Mouse (Mus musculus): ENCODE measurements around the gene Wbp2nl. TPM values are rescaled to one million over a fixed set of nuclear protein-coding genes. Genes with fewer than 3 reads are reported as not detected.

Gene Wbp2nl
- total RNA-seq, 2 experiments from 2014 or later: 0.25 TPM; not detected in 1

DNA sequence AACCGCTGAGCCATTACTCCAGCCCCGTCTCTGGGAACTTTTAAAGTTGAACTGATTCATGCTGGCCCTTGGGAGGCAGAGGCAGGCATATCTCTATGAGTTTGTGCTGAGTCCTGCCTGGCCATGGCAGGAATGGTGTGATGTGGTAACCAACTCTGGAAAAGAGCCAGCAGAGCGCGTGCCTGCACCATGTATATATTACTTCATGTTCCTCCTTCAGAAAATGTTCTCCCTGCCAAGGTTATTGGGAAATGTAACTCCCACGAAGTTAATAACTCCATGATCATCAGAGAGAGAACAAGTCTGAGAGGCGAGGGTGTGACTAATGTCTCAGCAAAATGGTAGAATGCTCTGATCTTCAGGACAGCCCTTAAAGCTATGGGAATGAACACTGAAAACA is 19.1 kb downstream of the Wbp2nl start:
- DNase-seq (ENCODE audit: low spot score in 2 of 2): no peak

DNA sequence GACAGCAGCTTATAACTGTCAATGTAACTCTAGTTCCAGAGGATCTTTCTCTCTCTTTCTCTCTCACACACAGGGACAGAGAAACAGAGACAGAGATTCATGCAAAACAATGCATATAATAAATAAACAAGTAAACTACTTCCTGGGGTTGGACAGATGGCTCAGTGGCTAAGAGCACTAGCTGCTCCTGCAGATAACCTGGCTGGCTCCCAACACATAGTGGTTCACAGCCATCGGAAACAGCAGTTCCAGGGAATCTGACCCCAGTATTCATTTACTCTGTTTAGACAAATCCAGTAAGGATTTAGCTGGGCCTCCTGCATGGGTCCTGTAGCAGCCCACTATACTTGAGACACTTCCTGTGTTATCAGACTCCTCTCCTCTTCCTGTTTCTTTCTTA is 20.9 kb downstream of the Wbp2nl start:
- no peak for DNase-seq (ENCODE audit: low spot score in 2 of 2)

DNA sequence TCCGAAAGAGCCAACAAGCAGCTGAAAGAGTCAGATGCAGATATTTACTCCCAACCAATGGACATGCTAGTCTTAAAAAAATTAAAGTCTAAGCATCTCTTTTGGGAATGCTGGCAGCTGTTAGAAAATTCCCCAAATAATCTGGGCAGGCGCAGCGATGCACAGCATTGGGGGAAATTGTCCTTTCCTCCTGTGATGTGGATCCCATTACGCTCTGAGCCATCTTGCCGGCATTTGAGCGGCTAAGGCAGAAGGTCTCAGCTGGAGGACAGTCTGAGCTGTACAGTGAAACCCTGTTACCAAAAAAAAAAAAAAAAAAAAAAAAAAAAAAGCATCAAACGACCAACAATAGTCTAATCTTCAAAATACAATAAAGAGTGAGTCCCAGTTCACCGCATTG is 23.4 kb downstream of the Wbp2nl start:
- DNase-seq (ENCODE audit: low spot score in 2 of 2): no peak

DNA sequence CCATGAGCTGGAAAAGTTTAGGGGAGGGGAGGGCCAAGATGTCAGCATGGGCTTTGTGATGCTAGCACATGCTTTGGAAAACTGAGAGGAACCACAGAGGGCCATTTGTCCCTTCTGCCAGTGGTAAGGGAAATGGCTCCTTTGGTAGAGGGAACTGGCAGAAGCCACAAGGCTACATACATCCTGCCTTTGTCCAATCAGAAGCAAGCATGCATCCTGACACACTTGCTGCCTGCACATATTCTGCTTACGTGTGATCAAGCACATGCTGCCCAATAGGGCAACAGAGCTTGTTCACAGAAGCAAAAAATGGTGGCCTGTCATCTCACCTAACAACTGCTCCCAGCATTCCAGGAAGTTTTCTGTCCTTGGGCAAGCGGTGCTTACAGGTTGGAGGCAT is 26.6 kb downstream of the Wbp2nl start:
- DNase-seq (ENCODE audit: low spot score in 2 of 2): no peak

DNA sequence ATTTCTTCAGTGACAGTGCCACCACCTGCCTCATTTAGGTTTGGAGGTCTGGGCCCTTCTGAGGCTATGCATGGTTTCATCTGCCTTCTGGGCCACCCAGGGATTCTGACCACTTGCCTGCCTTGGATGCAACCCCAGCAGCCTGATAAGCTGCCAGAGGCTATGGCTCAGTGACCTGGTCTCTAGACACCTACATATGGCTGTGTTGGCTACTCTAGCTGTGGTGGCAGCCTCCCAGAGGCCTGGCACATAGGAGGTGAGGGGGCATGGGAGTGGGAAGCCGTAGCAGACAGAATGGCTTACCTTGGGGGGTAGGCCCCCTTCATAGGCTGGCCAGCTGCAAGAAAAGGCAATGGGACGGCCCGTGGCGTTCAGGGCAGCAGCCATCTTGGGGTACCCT is 36.4 kb downstream of the Wbp2nl start:
- DNase-seq (ENCODE audit: low spot score in 2 of 2): no peak

DNA sequence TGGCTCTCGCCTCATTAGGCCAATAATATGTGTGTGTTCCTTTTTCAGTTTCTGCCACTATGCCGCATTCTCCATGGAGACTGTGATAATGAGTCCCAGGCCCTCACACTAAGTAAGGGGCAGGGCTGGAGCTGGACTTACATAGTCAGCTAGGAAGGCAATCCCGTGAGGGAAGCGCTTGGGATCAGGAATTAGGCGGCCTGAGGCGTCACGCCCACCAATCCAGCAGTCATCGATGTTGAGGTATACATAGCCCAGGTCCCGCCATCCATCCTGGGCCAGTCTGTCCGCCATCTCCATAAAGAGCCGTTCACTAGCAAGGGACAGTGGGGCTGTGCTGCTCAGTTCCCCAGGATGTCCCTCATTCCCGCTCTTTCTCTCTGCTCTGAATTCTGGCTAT is 37.9 kb downstream of the Wbp2nl start:
- DNase-seq (ENCODE audit: low spot score in 2 of 2): no peak

DNA sequence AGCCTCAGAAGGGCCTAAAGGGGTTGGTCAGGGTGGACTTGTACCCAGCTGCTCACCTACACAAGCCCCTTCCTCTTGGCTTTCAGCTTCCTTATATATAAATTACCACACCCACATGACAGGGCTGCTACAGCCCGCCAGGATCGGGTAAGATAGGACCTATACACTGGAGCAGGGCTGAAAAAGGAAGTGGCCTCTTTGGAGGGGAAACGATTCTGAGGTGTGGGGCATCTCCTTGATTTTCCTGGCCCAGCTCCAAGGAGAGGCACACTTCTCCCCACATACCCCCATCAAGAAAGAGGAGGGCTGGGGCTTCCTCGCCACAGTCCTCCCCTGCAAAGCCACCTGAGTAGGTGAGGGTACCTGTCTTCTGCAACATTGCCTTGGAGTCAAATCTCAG is 39.1 kb downstream of the Wbp2nl start:
- DNase-seq (ENCODE audit: low spot score in 2 of 2): no peak

DNA sequence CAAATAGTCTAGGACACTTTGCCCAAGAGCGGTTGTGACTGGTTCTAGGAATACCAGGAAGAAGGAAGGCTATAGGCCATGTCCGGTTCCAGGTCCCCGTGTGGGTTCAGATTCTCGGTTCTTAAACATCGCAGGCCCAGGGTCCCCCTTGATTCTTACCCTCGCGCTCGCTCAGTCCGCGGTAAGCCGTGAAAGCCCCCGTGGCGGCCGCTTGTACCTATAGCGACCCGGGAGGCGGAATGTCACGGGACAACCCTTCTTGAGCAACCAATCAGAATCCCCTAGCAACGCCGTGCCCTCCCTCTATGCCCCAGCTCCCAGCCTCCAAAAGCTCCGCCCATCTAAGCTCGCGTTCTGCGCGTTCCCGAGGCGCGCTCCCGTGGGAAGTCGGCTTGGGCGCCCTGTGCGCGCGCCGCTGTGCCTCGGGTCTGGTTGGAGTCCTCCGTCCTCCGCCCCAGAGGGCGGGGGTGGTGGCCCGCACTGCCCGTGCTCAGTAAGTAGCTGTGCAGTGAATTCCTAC is 39.9 kb downstream of the Wbp2nl start, which contains the start of the genes Naga, Pheta2 and Smdt1:
Naga (minus strand) TSS at position 333 of the 520 bp plus-strand sequence.
Pheta2 (plus strand) TSS at position 350 of the 520 bp plus-strand sequence.
Smdt1 (plus strand) TSS at position 367 of the 520 bp plus-strand sequence.
- peak; percentile 95 to 97 for DNase-seq (ENCODE audit: low spot score in 2 of 2)

DNA sequence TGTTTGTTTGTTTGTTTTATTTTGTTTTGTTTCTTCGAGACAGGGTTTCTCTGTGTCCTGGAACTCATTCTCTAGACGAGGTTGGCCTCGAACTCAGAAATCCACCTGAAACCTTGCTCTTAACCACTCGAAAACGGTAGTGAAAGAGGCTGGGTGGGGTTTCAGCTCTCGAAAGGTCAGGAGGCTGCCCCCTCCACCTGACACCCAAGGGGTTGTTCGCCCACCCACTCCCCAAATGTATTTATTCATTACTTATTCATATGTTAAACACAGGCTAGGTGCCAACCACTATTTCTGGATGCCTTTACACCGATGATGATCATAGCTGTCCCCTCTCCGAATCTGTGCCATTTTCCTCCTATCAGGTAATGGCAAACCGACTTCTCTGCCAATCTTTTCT is 40.4 kb downstream of the Wbp2nl start:
- DNase-seq (ENCODE audit: low spot score in 2 of 2): no peak

DNA sequence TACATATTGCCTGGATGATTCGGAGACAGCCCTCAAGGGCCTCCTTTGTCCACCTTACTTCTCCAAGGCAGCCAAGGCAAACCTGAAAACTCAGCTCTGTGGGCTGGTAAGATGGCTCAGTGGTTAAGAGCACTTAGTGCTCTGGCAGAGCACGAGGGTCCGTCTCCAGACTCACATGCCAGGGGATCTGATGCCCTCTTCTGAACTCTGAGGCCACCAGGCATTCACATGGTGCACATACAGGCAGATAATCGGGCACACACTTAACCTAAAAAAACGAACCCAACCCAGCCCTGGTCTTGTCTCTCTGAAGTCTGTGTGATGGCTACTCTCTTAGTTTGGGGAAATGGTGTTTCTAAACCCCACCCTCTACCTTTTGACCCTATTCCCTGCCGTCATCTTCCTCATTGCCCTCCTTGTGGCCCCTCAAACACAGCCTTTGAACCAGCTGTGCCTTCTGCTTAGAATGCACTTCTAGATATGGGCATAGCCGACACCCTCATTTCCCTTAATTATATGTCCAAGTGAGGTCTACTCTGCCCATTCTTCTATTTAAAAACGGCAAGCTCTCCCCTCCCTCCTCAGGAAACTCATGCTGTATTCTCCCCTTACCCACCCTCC is 41.0 kb downstream of the Wbp2nl start:
- DNase-seq (ENCODE audit: low spot score in 2 of 2): no peak

DNA sequence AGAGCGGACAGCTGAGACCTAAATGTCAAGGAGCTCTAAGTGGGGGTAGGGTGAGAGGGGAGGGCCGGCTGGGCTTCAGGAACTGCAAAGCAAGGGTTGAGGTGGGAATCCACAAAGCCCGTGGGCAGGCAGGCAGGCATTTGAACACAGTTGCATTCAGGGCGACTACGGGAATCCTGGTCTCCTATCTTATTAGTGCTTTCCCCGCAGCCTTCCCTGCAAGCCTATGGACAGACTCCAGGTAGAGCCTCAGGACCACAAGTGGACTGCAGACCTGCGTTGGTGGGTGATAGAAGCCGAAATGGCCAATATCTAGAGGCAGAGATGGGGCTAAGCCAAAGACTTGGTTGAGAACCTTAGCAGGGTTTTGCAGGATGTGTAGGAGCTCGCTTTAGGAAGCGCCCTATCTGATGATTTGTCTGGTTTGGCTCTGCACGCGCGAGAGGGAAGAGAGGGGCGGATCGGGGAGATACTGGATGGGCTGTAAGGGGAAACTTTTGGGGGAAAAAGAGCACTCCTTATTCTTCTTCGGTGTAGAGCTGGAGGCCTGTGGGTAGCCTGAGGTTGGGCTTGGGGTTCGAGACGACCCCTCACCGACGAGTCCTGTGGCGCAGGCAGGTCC is 41.8 kb downstream of the Wbp2nl start:
- DNase-seq (ENCODE audit: low spot score in 2 of 2): no peak

DNA sequence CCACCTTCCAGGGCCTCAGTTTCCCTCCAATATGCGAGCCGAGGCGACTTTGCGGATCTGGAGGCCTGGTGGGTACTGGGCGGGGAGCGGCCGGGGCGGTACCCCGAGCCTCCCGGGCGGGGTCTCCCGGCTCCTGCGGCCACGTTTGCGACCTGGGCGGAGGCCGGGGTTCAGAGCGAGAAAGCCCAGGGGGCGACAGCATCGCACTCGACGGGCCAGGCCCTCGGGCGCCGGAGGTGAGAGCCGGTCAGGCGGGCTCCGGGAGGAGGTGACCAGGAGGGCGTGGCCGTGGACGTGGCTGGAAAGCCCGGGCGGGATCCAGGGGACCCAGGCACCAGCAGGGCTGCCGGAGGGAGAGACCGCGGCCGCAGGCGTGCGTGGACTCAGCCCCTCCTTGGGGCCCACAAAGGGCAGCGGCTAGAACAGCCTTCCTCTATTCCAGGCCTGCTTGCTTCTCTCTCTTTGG is 42.3 kb downstream of the Wbp2nl start:
- no peak for DNase-seq (ENCODE audit: low spot score in 2 of 2)

DNA sequence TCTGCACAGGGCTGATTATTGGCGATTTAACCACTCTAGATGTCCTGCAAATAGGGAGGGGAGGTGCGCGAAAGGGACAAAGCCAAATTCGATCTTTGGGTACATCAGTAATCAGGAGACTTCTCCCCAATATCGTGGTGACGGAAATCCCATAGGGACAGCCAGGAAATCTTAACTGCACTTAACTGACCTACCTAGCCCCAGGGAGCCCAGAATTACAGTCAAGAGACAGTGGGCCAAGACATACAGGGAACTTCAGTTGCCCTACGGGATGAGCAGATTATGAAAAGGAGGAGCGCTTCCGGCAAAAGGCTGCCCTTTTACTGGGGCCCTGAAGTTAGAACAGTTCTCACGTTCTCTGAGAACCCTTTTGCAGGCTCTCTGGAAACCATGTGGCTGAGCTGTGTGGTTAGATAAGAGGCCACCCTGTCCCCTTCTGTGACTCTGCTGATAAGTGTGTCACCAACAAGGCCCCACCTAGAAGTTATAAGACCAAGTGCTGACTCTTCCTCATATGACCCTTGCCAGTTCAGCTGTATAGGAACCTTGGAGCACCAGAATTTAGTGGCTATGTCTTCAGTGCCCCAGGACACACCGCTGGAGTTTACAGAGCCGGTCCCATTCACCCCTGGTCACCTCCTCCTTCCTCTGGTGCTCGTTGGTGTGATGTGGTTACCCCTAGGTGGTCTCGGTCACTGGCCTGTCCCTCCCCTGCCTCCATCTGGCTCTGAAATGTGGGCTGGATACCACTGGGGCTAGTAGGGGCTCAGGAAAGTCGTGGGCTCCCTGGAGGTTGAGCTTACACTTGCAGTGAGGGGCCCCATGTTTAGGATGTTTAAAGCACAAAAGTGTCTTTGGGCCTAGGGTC is 43.2 kb downstream of the Wbp2nl start:
- no peak for DNase-seq (ENCODE audit: low spot score in 2 of 2)

DNA sequence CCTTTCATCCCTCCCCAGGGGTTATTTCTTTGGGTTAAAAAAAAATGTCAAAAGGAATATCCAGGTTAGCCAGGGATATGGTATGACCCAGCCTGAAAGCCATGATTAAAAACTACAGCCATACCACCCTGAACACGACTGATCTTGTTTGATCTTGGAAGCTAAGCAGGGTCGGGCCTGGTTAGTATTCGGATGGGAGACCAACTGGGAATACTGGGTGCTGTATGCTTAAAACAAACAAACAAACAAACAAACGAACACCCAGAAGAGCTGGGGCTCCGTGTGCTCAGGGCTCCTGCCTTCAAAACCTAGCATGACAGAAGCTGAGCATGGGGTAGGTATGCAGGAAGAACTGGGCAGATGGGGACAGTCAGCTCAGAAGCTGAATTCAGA is 43.8 kb downstream of the Wbp2nl start:
- DNase-seq (ENCODE audit: low spot score in 2 of 2): no peak

DNA sequence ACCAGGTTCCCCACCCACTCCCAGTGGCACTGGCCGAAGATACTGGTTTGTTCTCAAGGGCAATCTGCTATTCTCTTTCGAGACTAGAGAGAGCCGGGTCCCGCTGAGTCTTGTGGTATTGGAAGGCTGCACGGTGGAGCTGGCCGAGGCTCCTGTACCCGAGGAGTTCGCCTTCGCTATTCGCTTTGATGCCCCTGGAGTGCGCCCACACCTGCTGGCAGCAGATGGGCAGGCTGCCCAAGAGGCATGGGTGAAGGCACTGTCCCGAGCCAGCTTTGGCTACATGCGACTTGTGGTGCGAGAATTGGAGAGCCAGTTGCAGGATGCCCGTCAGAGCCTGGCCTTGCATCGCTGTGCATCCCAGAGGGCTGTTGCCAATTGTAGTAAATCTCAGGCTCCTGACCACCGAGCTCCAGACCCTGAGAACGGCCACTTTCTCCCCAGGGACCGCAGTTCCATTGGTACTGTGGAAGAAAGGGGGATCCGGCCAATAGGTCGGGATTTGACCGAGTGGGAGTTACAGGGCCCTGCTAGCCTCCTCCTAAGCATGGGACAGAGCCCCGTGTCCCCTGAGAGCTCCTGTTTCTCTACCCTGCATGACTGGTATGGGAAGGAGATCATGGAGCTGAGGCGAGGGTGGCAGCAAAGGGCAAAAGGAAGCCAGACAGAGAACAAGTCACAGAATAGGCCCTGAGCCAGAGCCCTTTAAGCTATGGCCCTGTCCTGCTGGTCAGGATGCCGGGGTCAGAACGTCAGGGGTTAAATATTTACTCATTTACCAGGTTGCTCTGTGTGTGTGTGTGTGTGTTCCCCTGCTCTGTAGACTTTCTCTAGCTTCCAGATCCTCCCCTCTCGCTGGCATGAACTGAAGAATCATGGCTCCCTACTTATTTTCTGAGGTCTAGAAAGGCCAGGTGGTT is 44.9 kb downstream of the Wbp2nl start:
- DNase-seq (ENCODE audit: low spot score in 2 of 2): no peak

DNA sequence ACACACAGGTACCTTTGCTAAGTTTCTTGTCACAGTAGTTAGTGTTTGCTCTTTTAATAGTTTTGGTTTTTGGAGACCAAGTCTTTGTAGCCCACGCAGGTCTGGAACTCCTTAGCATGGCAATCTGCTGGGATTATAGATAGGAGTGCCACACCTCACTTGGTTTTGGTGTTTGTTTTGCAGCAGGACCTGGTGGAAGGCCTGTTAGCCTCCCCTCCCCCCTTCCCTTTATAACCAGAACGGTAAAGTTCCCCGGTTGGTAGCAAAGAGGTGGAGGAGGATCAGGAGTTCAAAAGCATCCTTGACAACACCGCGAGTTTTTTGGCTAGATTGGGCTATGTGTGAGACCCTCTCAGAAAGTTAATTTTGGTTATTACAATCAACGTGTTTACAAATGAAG is 46.2 kb downstream of the Wbp2nl start:
- no peak for DNase-seq (ENCODE audit: low spot score in 2 of 2)

DNA sequence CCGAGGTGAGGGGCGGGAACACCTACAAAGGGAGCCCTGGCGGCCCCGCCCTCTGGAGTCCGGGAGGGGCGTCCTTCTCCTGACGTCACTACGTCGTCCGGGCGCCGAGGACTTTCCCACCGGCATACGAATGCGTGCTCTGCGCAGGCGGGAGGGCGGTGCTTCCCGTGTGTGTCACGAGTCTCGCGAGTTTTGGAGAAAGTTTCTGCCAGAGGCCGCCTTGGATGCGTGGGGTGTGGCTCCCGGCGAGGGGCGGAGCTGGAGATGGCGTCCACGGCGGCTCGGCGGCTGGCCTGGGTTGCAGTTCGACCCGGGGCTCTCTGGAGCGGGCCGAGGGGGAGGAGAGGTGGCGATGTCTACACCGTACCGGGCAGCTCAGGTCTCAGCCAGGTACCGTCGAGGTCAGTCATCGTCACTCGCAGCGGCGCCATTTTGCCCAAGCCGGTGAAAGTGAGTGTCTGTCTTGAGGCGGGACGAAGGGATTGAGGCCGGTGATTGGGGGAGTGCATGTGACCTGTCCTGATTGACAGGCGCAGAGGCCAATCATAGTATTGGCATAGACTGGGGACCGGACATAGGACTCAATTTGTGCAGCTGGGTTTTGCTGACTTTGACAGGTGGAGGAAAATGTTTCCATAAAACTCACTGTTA is 47.2 kb downstream of the Wbp2nl start:
- peak; percentile 97 to 98 for DNase-seq (ENCODE audit: low spot score in 2 of 2)

DNA sequence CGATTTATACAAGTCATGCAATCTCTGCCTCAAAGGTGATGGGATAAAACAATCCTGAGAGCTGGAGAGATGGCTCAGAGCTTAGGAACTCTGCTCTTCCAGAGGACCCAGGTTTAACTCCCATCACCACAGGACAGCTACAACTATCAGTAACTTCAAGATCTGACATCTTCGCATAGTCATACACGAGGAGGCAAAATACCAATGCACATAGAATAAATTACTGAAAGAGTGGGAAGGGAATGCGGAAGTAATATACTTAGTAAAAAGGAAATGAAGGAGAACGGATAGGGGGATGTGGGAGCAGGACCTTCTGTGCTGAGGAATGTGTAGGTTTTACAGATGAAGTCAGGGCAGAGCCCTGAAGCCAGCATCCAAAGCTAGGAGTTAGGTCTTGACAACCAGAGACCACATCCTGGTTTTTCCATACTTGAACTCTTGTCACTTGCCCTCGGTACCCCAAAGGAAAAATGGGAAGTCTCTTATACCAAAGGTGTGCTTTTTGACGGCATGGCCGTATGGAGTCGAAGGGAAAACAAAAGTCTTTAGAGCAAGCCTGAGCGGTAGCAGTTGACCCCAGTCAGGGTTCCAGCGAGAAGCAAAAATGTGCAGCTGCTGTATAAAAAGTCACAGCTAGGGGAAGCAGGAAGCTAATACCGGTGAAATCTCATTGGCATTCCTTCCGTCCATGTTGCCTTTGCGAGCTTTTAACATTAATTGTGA is 48.0 kb downstream of the Wbp2nl start:
- no peak for DNase-seq (ENCODE audit: low spot score in 2 of 2)

DNA sequence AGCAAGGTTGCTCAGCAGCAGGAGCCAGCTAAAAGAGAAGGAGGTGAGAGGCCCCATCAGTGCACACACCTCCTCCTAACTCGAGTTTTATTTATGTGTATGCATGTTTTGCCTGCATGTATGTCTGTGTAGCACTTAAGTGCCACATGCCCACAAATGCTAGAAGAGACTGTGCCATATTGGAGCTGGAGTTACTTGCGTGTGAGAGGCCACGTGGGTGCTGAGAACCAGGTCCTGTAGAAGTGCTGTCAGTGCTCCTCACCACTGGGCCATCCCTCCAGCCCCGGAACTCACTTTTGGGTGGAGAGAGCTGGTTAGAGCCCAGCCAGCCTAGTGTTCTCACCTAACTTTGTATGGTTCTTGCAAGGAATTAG is 48.5 kb downstream of the Wbp2nl start:
- no peak for DNase-seq (ENCODE audit: low spot score in 2 of 2)

DNA sequence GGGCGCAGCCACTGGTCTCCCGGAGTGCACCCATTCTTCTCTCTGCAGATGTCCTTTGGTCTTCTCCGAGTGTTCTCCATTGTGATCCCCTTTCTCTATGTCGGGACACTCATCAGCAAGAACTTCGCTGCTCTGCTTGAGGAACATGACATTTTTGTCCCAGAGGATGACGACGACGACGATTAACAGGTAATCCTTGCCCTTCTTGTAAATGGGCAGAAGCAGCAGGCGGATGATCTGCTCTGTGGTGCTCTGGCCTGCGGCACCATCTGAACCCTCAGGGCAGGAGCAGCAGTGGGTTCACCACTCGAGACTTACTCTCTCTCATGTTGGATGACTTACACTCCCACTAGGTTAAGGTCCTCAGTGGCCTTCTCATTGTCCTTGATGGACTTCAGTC is 49.1 kb downstream of the Wbp2nl start:
- DNase-seq (ENCODE audit: low spot score in 2 of 2): no peak

All from layer of hippocampus, postnatal 10 days (tissue).